Mouse (Mus musculus) stomach, embryonic 16.5 days (tissue): ENCODE data around the gene Gm10203. TPM values are rescaled to one million over a fixed set of nuclear protein-coding genes. Genes with fewer than 3 reads are reported as not detected.

Source experiments
- ATAC-seq: fragments of 200-750 bp; cut with Nextera tagmentation; 2 replicates; pipeline ENCODE4 v1.8.0; 2017; ENCODE audit warnings: moderate number of reproducible peaks, moderate TSS enrichment; ENCODE audit not compliant: insufficient read depth, low FRiP score
- H3K27ac ChIP-seq: fragments of 300-500 bp; sonication (generic); 2 replicates; pipeline ENCODE4 v1.5.1; 2014; ENCODE audit warnings: low read length
- H3K27me3 ChIP-seq: fragments of 300-500 bp; sonication (generic); 2 replicates; pipeline ENCODE4 v1.6.1; 2014; ENCODE audit warnings: low read length, control low read depth, mixed read lengths; ENCODE audit not compliant: control insufficient read depth, insufficient read depth
- H3K36me3 ChIP-seq: fragments of 300-500 bp; sonication (generic); 2 replicates; pipeline ENCODE4 v1.6.1; 2014; ENCODE audit warnings: low read length; ENCODE audit not compliant: control insufficient read depth, insufficient read depth
- H3K4me1 ChIP-seq: fragments of 300-500 bp; sonication (generic); 2 replicates; pipeline ENCODE4 v1.6.1; 2014; ENCODE audit warnings: low read length, control low read depth, mixed read lengths; ENCODE audit not compliant: control insufficient read depth, insufficient read depth
- H3K4me2 ChIP-seq: fragments of 300-500 bp; sonication (generic); 2 replicates; pipeline ENCODE4 v1.6.1; 2014; ENCODE audit warnings: low read depth, low read length, mixed read lengths
- H3K4me3 ChIP-seq: fragments of 300-500 bp; sonication (generic); replicated peaks from 2 replicates; pipeline ENCODE4 v1.5.1; 2014; ENCODE audit warnings: mild to moderate bottlenecking, low read length
- H3K9ac ChIP-seq: fragments of 300-500 bp; sonication (generic); 2 replicates; pipeline ENCODE4 v1.6.1; 2014; ENCODE audit warnings: low read length
- H3K9me3 ChIP-seq: fragments of 300-500 bp; sonication (generic); replicated peaks from 2 replicates; pipeline ENCODE4 v1.6.1; 2016; ENCODE audit warnings: low read length, control low read depth; ENCODE audit not compliant: control insufficient read depth
- WGBS: fragments of 180-500 bp; shearing (Covaris S2); extraction: QIAGEN DNeasy Blood & Tissue Kit; methylation state at CpG from one replicate; pipeline ENCODE4 v1.1.7; 2014; 5-methylcytosine and 5-hydroxymethylcytosine counted together
- polyA plus RNA-seq: library from polyadenylated mRNA; unstranded; fragments of >200 nt; fragmentation: Nextera tagmentation; extraction: Ambion mirVana; gene quantifications from 2 replicates; pipeline ENCODE4 v1.2.1, GENCODE M21; 2015

The Gm10203 gene
- polyA plus RNA-seq, 1 experiment from 2014 or later = not detected

DNA sequence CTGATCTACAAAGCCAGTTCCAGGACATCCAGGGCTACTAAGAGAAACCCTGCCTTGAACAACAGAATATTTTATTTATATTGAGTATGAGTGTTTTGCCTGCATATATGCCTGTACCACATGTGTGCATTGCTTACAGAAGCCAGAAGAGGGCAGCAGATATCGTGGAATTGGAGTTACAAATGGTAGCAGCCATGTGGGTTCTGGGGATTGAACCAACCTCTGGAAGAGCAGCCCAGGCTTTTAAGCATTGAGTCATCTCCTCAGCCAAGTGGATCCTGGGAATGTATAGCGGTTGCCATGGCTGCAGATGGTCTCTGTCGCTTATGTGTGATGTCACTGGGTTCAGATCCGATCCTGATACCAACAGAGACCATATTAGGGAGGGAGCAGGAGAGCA is 3.3 kb upstream of the Gm10203 start:
- Histone ChIP-seq H3K36me3 (no peaks in the 10 kb centered on the region), H3K4me2 (no peak overlapping the region), H3K27ac (no peak overlapping the region), H3K9me3 (no peaks in the 10 kb centered on the region), H3K27me3 (no peaks in the 10 kb centered on the region), H3K4me1 (no peaks in the 10 kb centered on the region), H3K9ac (no peak overlapping the region), H3K4me3 (no peak overlapping the region)
- 55% methylated on average over 4 of the region's 4 CpGs for WGBS
- no peak for ATAC-seq

DNA sequence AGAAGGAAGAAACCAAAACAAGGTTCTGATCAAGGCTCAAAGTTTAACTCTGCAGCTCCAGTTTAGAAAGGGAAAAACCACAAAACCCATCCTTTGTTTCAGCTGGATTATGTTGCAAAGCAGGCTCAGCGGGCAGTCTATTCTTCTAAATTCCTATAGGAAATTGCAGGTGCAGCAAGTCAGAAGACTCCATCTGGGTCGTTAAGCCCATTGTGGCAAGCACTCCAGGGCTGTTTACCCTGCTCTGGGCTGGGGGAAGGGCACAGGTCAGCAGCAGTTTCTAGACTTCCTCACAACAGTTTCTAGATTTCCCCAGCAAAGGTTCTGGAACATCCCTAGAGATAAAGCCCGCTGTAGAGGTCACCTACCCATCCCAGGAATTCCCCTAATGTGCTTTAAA is 1.1 kb downstream of the Gm10203 start:
- Histone ChIP-seq H3K4me2 (no peak overlapping the region), H3K9ac (no peak overlapping the region), H3K4me3 (no peak overlapping the region), H3K36me3 (no peaks in the 10 kb centered on the region), H3K4me1 (peaks cover 2% of the 10 kb centered on the region; the same call in 1 of the 2 replicates), H3K27ac (no peak overlapping the region), H3K27me3 (no peaks in the 10 kb centered on the region), H3K9me3 (no peaks in the 10 kb centered on the region)
- 31% methylated on average over 3 of the region's 3 CpGs for WGBS
- ATAC-seq = no peak

DNA sequence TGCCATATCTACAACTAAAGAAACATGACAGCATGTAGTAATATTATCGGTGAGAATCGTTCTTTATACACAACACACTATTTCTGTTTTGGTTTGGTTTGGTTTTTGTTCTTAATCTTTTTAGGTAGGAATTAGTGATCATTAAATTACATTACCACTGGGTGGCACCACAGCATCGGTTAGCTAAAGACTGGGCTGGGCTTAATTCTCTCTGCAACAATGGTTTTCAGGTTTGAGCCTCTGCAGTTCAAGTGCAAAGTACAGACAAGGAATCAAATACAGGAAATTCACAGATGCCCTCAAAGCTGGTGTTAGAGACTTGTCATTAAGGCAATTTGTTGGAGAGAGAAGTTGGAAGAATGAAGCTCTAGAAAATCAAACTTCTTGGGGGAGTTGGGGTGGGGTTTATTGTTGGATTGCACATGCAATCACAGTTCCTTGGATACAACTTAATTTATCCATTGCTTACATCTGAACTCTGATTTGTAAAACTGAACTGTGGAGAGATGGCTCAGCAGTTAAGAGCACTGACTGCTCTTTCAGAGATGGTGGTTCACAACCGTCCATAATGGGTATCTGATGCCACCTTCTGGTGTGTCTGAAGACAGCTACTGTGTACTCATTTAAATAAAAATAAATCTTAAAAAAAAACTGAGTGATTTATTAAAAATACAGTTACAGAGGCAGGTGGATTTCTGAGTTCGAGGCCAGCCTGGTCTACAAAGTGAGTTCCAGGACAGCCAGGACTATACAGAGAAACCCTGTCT is 2.5 kb downstream of the Gm10203 start:
- Histone ChIP-seq H3K27me3 (no peaks in the 10 kb centered on the region), H3K4me3 (no peak overlapping the region), H3K4me1 (peaks cover 2% of the 10 kb centered on the region; the same call in 1 of the 2 replicates), H3K27ac (no peak overlapping the region), H3K9me3 (no peaks in the 10 kb centered on the region), H3K4me2 (no peak overlapping the region), H3K9ac (no peak overlapping the region), H3K36me3 (no peaks in the 10 kb centered on the region)
- no peak; the same call in 1 of the 2 replicates for ATAC-seq
- whole genome bisulfite sequencing = 26% methylated on average over 5 of the region's 5 CpGs

DNA sequence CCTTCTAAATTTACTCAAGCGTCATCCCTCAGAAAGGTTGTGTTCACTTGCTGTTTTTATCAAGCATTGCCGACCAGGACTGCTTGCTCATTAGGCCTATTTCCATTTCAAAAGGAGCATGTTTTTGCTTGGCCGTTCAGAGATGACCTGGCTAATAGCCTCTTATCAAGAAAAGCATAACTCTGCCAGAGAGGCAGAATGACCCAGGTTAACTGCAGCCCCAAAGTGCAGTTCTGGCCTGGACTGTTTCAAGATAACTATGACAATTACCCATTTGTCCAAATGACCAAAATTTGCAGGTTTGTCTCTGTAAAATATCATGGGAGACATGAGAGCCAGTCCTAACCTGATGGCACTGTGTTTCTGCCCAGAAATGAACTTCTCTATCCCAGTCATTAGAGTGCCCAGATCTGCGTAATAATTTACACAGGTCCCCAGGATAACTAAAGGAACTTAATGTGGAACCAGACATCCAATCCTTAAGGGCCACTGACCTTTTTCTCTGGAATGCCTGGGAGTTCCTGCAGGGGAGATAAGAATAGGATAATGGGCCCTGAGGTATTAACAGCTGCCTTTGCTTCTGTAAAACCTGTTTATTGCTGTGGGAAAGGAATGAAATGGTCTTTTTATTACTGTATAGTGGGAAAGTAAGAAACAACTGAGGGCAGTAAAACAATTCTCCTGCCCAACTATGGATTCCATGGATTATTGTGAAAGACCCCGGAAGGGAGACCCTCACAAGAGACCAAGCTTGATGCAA is 4.6 kb downstream of the Gm10203 start:
- WGBS = 20% methylated on average over 5 of the region's 5 CpGs
- no peaks in the 10 kb centered on the region for H3K27me3 ChIP-seq
- no peaks in the 10 kb centered on the region for H3K36me3 ChIP-seq
- H3K9me3 ChIP-seq = no peaks in the 10 kb centered on the region
- no peak overlapping the region for H3K9ac ChIP-seq
- peaks cover 2% of the 10 kb centered on the region; the same call in 1 of the 2 replicates for H3K4me1 ChIP-seq
- H3K4me2 ChIP-seq = no peak overlapping the region
- peak overlapping the region; percentile 36; the same call in 1 of the 2 replicates for H3K27ac ChIP-seq
- no peak overlapping the region for H3K4me3 ChIP-seq
- no peak for ATAC-seq

DNA sequence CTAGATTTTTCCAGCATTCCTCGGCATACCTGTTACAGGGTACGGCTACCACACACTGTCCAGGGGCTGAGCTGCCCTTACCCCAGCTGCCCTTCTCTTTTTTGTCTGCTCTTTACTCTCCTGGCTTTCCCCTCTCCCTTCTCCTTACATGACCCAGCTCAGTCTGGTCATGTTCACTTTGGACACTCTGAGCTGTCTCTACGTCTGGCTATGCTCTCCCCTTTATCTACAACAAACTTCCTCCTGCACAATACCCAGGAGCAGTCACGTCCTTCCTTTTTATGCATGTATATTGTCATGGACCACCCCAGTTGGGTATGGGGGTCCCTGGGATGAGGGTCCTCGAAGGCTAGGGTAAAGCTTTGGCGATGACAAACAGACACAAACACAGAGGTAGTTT is 5.7 kb downstream of the Gm10203 start:
- Histone ChIP-seq H3K27ac (no peak overlapping the region), H3K9me3 (no peaks in the 10 kb centered on the region)

DNA sequence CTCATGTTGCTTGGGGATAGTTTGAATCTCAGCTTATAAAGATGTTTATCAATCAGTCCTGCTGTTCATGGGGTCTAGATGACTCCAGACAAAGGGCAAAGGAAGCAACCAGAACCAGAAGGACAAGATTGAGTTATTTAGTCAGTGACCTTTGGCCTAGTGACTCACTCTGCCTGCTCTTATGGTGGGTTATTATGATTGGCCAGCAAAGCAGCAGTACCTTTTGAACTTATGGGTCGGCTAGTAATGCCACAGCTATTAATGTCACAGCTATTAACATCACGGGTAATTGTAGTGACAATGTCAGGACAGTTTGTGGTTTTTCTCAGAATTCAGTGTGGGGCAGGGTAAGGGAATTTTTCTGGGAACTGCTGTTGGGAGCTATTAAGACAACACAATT is 8.0 kb downstream of the Gm10203 start:
- Histone ChIP-seq H3K4me2 (no peak overlapping the region), H3K9ac (no peak overlapping the region), H3K27me3 (no peaks in the 10 kb centered on the region), H3K4me3 (no peak overlapping the region), H3K9me3 (no peaks in the 10 kb centered on the region), H3K27ac (no peak overlapping the region), H3K4me1 (peaks cover 8% of the 10 kb centered on the region), H3K36me3 (peaks cover 3% of the 10 kb centered on the region)
- WGBS = 61% methylated on average over 2 of the region's 2 CpGs
- ATAC-seq = no peak

More for the DNA sequence above, 5.7 kb downstream of the Gm10203 start:
- Histone ChIP-seq H3K4me2 (no peak overlapping the region), H3K27me3 (no peaks in the 10 kb centered on the region), H3K36me3 (no peaks in the 10 kb centered on the region), H3K9ac (no peak overlapping the region), H3K4me3 (no peak overlapping the region), H3K4me1 (peaks cover 2% of the 10 kb centered on the region; the same call in 1 of the 2 replicates)
- WGBS = 68% methylated on average over 6 of the region's 6 CpGs
- no peak for ATAC-seq

DNA sequence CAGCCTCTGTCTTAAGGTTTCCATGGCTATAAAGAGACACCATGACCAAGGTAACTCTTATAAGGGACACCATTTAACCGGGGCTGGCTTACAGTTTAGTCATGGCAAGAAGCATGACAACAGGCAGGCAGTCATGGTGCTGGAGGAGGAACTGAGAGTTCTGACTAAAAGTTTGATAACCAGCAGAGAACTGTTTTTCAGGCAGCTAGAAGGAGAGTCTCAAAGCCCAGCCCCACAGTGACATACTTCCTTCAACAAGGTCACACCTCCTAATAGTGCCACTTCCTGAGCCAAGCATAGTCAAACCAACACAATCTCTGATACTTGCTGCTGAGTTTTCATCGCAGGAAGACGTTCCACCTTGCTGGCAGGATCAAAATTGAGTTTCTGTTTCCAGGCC is 9.0 kb downstream of the Gm10203 start:
- Histone ChIP-seq H3K4me3 (no peak overlapping the region), H3K27ac (no peak overlapping the region), H3K4me2 (no peak overlapping the region), H3K9me3 (0 out of 2 replicates have a peak, but pooled peaks cover under 1% of the 10 kb centered on the region), H3K4me1 (peaks cover 8% of the 10 kb centered on the region), H3K9ac (no peak overlapping the region), H3K36me3 (peaks cover 7% of the 10 kb centered on the region), H3K27me3 (no peaks in the 10 kb centered on the region)
- 94% methylated on average over 3 of the region's 3 CpGs for WGBS
- ATAC-seq = no peak

DNA sequence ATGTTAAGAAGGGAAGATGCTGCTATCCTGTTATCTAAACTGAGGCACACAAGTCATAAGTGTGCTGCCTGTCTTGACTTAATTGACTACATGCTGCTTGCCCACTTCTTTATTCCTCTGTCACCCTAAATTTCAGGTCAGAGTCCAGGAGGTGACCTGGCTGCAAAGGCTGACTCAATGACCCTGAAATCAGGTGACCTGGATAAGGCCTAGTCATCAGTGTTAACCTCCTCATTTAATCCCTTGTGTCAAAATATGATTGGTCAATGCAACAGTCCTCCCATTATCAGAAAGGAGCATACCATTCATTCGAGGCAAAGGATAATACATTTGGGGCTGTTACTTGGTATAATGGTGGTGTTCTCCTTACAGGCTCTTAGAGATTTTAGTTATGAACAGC is 9.5 kb downstream of the Gm10203 start, which contains the start of gene Etfbkmt:
TSS of gene Etfbkmt (plus strand) at position 379 of the 400 bp plus-strand sequence.
- no peak for ATAC-seq

More for the DNA sequence above, 9.5 kb downstream of the Gm10203 start, which contains the start of gene Etfbkmt:
- Histone ChIP-seq H3K36me3 (peaks cover 12% of the 10 kb centered on the region), H3K27me3 (no peaks in the 10 kb centered on the region), H3K27ac (no peak within 1 kb of the TSS), H3K4me3 (no peak within 1 kb of the TSS), H3K4me1 (peaks cover 8% of the 10 kb centered on the region), H3K9ac (no peak within 1 kb of the TSS), H3K9me3 (0 out of 2 replicates have a peak, but pooled peaks cover 3% of the 10 kb centered on the region), H3K4me2 (no peak within 1 kb of the TSS)
- 71% methylated on average over 1 of the region's 1 CpGs for WGBS
